9 mouse cellular contexts compared by ENCODE assay signal in the genomic region with DNA sequence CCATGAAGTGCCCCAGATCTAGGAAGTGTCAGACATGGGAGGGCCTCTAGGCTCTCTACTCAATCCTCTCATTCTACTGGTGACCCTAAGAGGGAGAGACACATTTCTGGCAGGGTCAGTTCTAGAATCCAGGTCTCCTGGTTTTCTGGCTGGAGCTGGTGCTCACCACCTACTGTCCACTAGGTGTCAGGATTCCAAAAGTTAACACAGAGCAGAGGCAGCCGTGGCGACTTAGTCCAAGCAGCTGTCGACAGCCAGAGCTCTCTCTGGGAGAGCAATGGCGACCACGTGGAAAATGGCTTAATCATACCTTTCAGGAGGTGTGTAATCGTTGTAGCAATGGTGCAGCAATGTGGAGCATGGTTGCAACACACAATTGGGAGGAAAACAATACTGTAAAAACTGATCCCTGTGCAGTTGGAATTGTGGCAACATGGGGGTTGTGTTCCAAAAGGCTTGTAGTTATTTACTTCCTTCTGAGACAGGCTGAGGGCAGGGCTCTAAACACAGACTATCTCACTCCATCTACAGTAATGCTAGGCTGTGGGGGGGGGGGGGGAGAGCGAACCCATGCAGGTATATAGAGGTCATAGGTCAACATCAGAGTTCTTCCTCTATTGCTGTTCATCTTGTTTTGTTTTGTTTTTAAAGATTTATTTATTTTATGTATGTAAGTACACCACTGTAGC. TPM values are rescaled to one million over a fixed set of nuclear protein-coding genes. Genes with fewer than 3 reads are reported as not detected.
DNase-seq lines count a peak whose midpoint lies in the region; ATAC-seq and TF ChIP-seq lines count a peak whose summit lies in the region.
"Had no signal": no experiment of that assay in that cellular context is flagged by ENCODE, and none has a peak within 500 bp of the region (broad histone marks: within the 10 kb centered on the region; RNA-seq: fewer than 3 reads in every experiment).

No protein-coding gene starts in this region.

- no peak overlapping the region for H3K4me3 ChIP-seq in CH12.LX (replicated peaks in 1 of 3; ENCODE audit: low read depth in 2 of 3, low read length in 2 of 3, poor library complexity in 1 of 3)
- H3K4me3 ChIP-seq in heart, embryonic 13.5 days = no peak overlapping the region
- no peak overlapping the region for H3K4me3 ChIP-seq in kidney, embryonic 16.5 days (ENCODE audit: low read length)
- H3K4me3 ChIP-seq in liver, adult 2 months (ENCODE audit: insufficient read depth, low read depth, low read length) = no peak overlapping the region
- no peak overlapping the region for H3K4me3 ChIP-seq in stomach, embryonic 14.5 days (ENCODE audit: low read depth, low read length)
- H3K4me3 ChIP-seq: erythroblast, embryonic 14.5 days had no signal

- ATAC-seq in erythroid progenitor cell, adult 5-6 weeks (replicated peaks; ENCODE audit: low FRiP score, poor library complexity, severe bottlenecking) = peak; percentile 64; the same call in 1 of the 2 replicates
- ATAC-seq in heart, embryonic 13.5 days (ENCODE audit: extremely low read depth, insufficient number of reproducible peaks, low FRiP score, low TSS enrichment) = no peak
- peak; percentile 66 for ATAC-seq in kidney, embryonic 16.5 days (ENCODE audit: low FRiP score, low TSS enrichment)
- peak; percentile 80 for ATAC-seq in monocyte, adult 5-6 weeks (replicated peaks; ENCODE audit: insufficient number of reproducible peaks, low FRiP score, low TSS enrichment, poor library complexity, severe bottlenecking)
- ATAC-seq in stomach, embryonic 14.5 days (ENCODE audit: insufficient number of reproducible peaks, insufficient read depth, low FRiP score, low read depth) = peak; percentile 75; the same call in 1 of the 2 replicates

- no peak overlapping the region for H3K9ac ChIP-seq in CH12.LX (ENCODE audit: insufficient read depth, low read depth)
- H3K9ac ChIP-seq in heart, embryonic 13.5 days = no peak overlapping the region
- no peak overlapping the region for H3K9ac ChIP-seq in kidney, embryonic 16.5 days (replicated peaks; ENCODE audit: low read length)
- H3K9ac ChIP-seq in liver, adult 2 months (ENCODE audit: low read depth, low read length) = no peak overlapping the region
- no peak overlapping the region for H3K9ac ChIP-seq in stomach, embryonic 14.5 days (replicated peaks; ENCODE audit: low read depth, low read length)

- peaks cover 2% of the 10 kb centered on the region for H3K9me3 ChIP-seq in CH12.LX (replicated peaks; ENCODE audit: low read length)
- no peaks in the 10 kb centered on the region for H3K9me3 ChIP-seq in heart, embryonic 13.5 days
- H3K9me3 ChIP-seq in kidney, embryonic 16.5 days (ENCODE audit: low read length) = no peaks in the 10 kb centered on the region
- H3K9me3 ChIP-seq in stomach, embryonic 14.5 days (ENCODE audit: control insufficient read depth, low read depth, low read length) = no peaks in the 10 kb centered on the region

- dilution Hi-C loops in CH12.LX (cut with MboI; ENCODE audit: extremely low pct_ligation_motif_present, extremely low pct_unique_long_range_greater_than_20kb, low sequenced_read_pairs) = no loop called here

- DNase-seq in CH12.LX (ENCODE audit: extremely low read depth) = peak; percentile 79
- DNase-seq in brain, embryonic 14.5 days (ENCODE audit: low read depth) = peak; percentile 83
- DNase-seq in liver, adult 2 months (ENCODE audit: extremely low read depth, low read depth, low spot score) = peak; percentile 54

- H3K4me1 ChIP-seq in CH12.LX (ENCODE audit: control insufficient read depth in 1 of 2, insufficient read depth in 2 of 2) = peaks cover 0 to 8% of the 10 kb centered on the region in 2 experiments; a peak in 2 of 4 replicates
- no peaks in the 10 kb centered on the region for H3K4me1 ChIP-seq in heart, embryonic 13.5 days
- H3K4me1 ChIP-seq in kidney, embryonic 16.5 days (ENCODE audit: insufficient read depth, low read length) = peaks cover 28% of the 10 kb centered on the region
- H3K4me1 ChIP-seq in liver, adult 2 months (ENCODE audit: control insufficient read depth, insufficient read depth, low read length) = 0 out of 2 replicates have a peak, but pooled peaks cover 2% of the 10 kb centered on the region
- H3K4me1 ChIP-seq in stomach, embryonic 14.5 days (ENCODE audit: control insufficient read depth, insufficient read depth, low read length) = no peaks in the 10 kb centered on the region

- TF ChIP-seq EP300 in CH12.LX (IDR thresholded peaks at IDR 0.05; ENCODE audit: low read length) = no peak

- TF ChIP-seq POLR2A in CH12.LX (IDR thresholded peaks at IDR 0.05; ENCODE audit: low read depth, low read length) = no peak
- TF ChIP-seq POLR2A in brain, embryonic 14.5 days (IDR thresholded peaks at IDR 0.05; ENCODE audit: borderline replicate concordance, extremely low read depth, insufficient read depth, insufficient read length, poor library complexity, severe bottlenecking) = no peak
- no peak for TF ChIP-seq POLR2A in liver, adult 2 months (IDR thresholded peaks at IDR 0.05; ENCODE audit: extremely low read depth, insufficient read depth, low read length)

- in situ Hi-C loops in CH12.LX (cut with MboI; ENCODE audit: low pct_ligation_motif_present, low pct_unique_long_range_greater_than_20kb, low sequenced_read_pairs) = loop anchor here (5.0 kb wide), 2 partner anchors 80 to 220 kb away; no protein-coding TSS in a partner anchor

- H3K36me3 ChIP-seq in CH12.LX (replicated peaks in 1 of 2; ENCODE audit: control insufficient read depth in 1 of 2, insufficient read depth in 1 of 2, low read length in 1 of 2) = no peaks in the 10 kb centered on the region
- H3K36me3 ChIP-seq in heart, embryonic 13.5 days = no peaks in the 10 kb centered on the region
- no peaks in the 10 kb centered on the region for H3K36me3 ChIP-seq in kidney, embryonic 16.5 days (ENCODE audit: insufficient read depth, low read length)
- H3K36me3 ChIP-seq in liver, adult 2 months (ENCODE audit: control insufficient read depth, insufficient read depth, low read length) = no peaks in the 10 kb centered on the region
- no peaks in the 10 kb centered on the region for H3K36me3 ChIP-seq in stomach, embryonic 14.5 days (ENCODE audit: control insufficient read depth, insufficient read depth, low read length)

- H3K4me2 ChIP-seq in CH12.LX (ENCODE audit: insufficient read depth, low read depth, poor library complexity, severe bottlenecking) = peak overlapping the region; percentile 4; the same call in 1 of the 2 replicates
- peak overlapping the region; percentile 8; the same call in 1 of the 2 replicates for H3K4me2 ChIP-seq in heart, embryonic 13.5 days
- H3K4me2 ChIP-seq in kidney, embryonic 16.5 days (replicated peaks; ENCODE audit: low read depth, low read length) = peak overlapping the region; percentile 32
- H3K4me2 ChIP-seq in stomach, embryonic 14.5 days (replicated peaks; ENCODE audit: low read depth, low read length) = no peak overlapping the region

- TF ChIP-seq RAD21 in CH12.LX (IDR thresholded peaks at IDR 0.05; ENCODE audit: low read depth, low read length) = peak; percentile 72

- TF ChIP-seq CTCF in CH12.LX (conservative IDR thresholded peaks at IDR 0.05 in 1 of 2, IDR thresholded peaks at IDR 0.05 in 1 of 2; ENCODE audit: low read depth in 2 of 2, low read length in 2 of 2) = peak; percentile 82 to 92
- peak; percentile 82 for TF ChIP-seq CTCF in brain, embryonic 14.5 days (IDR thresholded peaks at IDR 0.05; ENCODE audit: borderline replicate concordance, extremely low read depth, insufficient read depth, insufficient read length)
- TF ChIP-seq CTCF in liver, adult 2 months (IDR thresholded peaks at IDR 0.05; ENCODE audit: low read depth, low read length) = peak; percentile 82

- WGBS in heart, embryonic 13.5 days = 11% methylated on average over 7 of the region's 7 CpGs
- WGBS in kidney, embryonic 16.5 days = 11% methylated on average over 7 of the region's 7 CpGs
- 11% methylated on average over 7 of the region's 7 CpGs for WGBS in liver, adult 2 months
- 5% methylated on average over 7 of the region's 7 CpGs for WGBS in stomach, embryonic 14.5 days

- no peaks in the 10 kb centered on the region for H3K79me2 ChIP-seq in CH12.LX (replicated peaks; ENCODE audit: control insufficient read depth, extremely low read depth, insufficient read depth, poor library complexity, severe bottlenecking)
- H3K79me2 ChIP-seq in liver, adult 2 months (ENCODE audit: control insufficient read depth, insufficient read depth, low read length) = no peaks in the 10 kb centered on the region

- peaks cover 20% of the 10 kb centered on the region for H3K27me3 ChIP-seq in CH12.LX (replicated peaks)
- H3K27me3 ChIP-seq in heart, embryonic 13.5 days (replicated peaks) = peaks cover 8% of the 10 kb centered on the region; the same call in 1 of the 2 replicates
- H3K27me3 ChIP-seq in kidney, embryonic 16.5 days (ENCODE audit: insufficient read depth, low read length) = no peaks in the 10 kb centered on the region
- no peaks in the 10 kb centered on the region for H3K27me3 ChIP-seq in liver, adult 2 months (ENCODE audit: control insufficient read depth, insufficient read depth, low read length)
- H3K27me3 ChIP-seq in stomach, embryonic 14.5 days (ENCODE audit: control insufficient read depth, insufficient read depth, low read length) = no peaks in the 10 kb centered on the region

- no peak overlapping the region for H3K27ac ChIP-seq in CH12.LX (ENCODE audit: insufficient read depth, low read depth)
- no peak overlapping the region for H3K27ac ChIP-seq in heart, embryonic 13.5 days (replicated peaks)
- H3K27ac ChIP-seq in kidney, embryonic 16.5 days (ENCODE audit: low read length) = no peak overlapping the region
- H3K27ac ChIP-seq in liver, adult 2 months (replicated peaks; ENCODE audit: insufficient read depth, low read depth, low read length) = no peak overlapping the region
- no peak overlapping the region for H3K27ac ChIP-seq in stomach, embryonic 14.5 days (ENCODE audit: low read length)

RNA-seq across cellular contexts. Expression of a gene that starts 19.5 kb away (rescaled TPM):
- total RNA-seq in CH12.LX (2012; rRNA removed) (0.08 TPM in 1 of 2 replicates, not detected in the other), CH12.LX (2014; rRNA removed) (not detected in 2 replicates)
- polyA plus RNA-seq in CH12.LX (2012; ENCODE audit: insufficient read length, low read depth) = not detected in 2 replicates
- polyA plus RNA-seq in brain, embryonic 14.5 days (2012; rRNA removed) = 2.7 and 4.1 TPM in 2 replicates
- not detected in 2 replicates for total RNA-seq in erythroid progenitor cell, adult 5-6 weeks (2015; ENCODE audit: low replicate concordance)
- not detected in 2 replicates for total RNA-seq in erythroid progenitor cell, adult 5-6 weeks (2017; ENCODE audit: low replicate concordance)
- polyA plus RNA-seq in heart, embryonic 13.5 days (2015; fragmentation: Nextera tagmentation; extraction: Ambion mirVana) = 0.47 and 0.55 TPM in 2 replicates
- polyA plus RNA-seq in kidney, embryonic 16.5 days (2015; fragmentation: Nextera tagmentation; extraction: Ambion mirVana) = 6.1 and 6.5 TPM in 2 replicates
- not detected in 2 replicates for total RNA-seq in liver, adult 2 months (2014; rRNA removed)
- polyA plus RNA-seq in liver, adult 2 months (2012; rRNA removed) = not detected in 2 replicates
- not detected in 3 replicates for total RNA-seq in monocyte, adult 5-6 weeks (2017)
- polyA plus RNA-seq in stomach, embryonic 14.5 days (2014; fragmentation: Nextera tagmentation; extraction: Ambion mirVana) = 0.18 and 1.2 TPM in 2 replicates
- polyA plus RNA-seq: erythroblast, embryonic 14.5 days had no signal

RNA-seq across cellular contexts. Expression of a gene that starts 28.4 kb away (rescaled TPM):
- total RNA-seq in CH12.LX (2012; rRNA removed) (not detected in 2 replicates), CH12.LX (2014; rRNA removed) (not detected in 2 replicates)
- 0.13 TPM in 1 of 2 replicates, not detected in the other for polyA plus RNA-seq in CH12.LX (2012; ENCODE audit: insufficient read length, low read depth)
- polyA plus RNA-seq in brain, embryonic 14.5 days (2012; rRNA removed) = not detected in 2 replicates
- not detected in 2 replicates for total RNA-seq in erythroid progenitor cell, adult 5-6 weeks (2015; ENCODE audit: low replicate concordance)
- total RNA-seq in erythroid progenitor cell, adult 5-6 weeks (2017; ENCODE audit: low replicate concordance) = not detected in 2 replicates
- polyA plus RNA-seq in heart, embryonic 13.5 days (2015; fragmentation: Nextera tagmentation; extraction: Ambion mirVana) = not detected in 2 replicates
- not detected in 2 replicates for polyA plus RNA-seq in kidney, embryonic 16.5 days (2015; fragmentation: Nextera tagmentation; extraction: Ambion mirVana)
- total RNA-seq in liver, adult 2 months (2014; rRNA removed) = not detected in 2 replicates
- polyA plus RNA-seq in liver, adult 2 months (2012; rRNA removed) = not detected in 2 replicates
- 0.29 to 0.57 TPM in 2 of 3 replicates, not detected in the other for total RNA-seq in monocyte, adult 5-6 weeks (2017)
- not detected in 2 replicates for polyA plus RNA-seq in stomach, embryonic 14.5 days (2014; fragmentation: Nextera tagmentation; extraction: Ambion mirVana)
- polyA plus RNA-seq: erythroblast, embryonic 14.5 days had no signal

RNA-seq across cellular contexts. Expression of a gene that starts 41.3 kb away (rescaled TPM):
- total RNA-seq in CH12.LX (2012; rRNA removed) (2.5 and 3.0 TPM in 2 replicates), CH12.LX (2014; rRNA removed) (2.8 and 4.1 TPM in 2 replicates)
- polyA plus RNA-seq in CH12.LX (2012; ENCODE audit: insufficient read length, low read depth) = 9.6 TPM in 2 replicates
- polyA plus RNA-seq in brain, embryonic 14.5 days (2012; rRNA removed) = 0.62 and 1.4 TPM in 2 replicates
- 13.0 and 74.6 TPM in 2 replicates for total RNA-seq in erythroid progenitor cell, adult 5-6 weeks (2015; ENCODE audit: low replicate concordance)
- total RNA-seq in erythroid progenitor cell, adult 5-6 weeks (2017; ENCODE audit: low replicate concordance) = 18.9 and 26.5 TPM in 2 replicates
- 5.7 and 6.8 TPM in 2 replicates for polyA plus RNA-seq in heart, embryonic 13.5 days (2015; fragmentation: Nextera tagmentation; extraction: Ambion mirVana)
- polyA plus RNA-seq in kidney, embryonic 16.5 days (2015; fragmentation: Nextera tagmentation; extraction: Ambion mirVana) = 4.9 and 5.1 TPM in 2 replicates
- 5.2 and 7.4 TPM in 2 replicates for total RNA-seq in liver, adult 2 months (2014; rRNA removed)
- polyA plus RNA-seq in liver, adult 2 months (2012; rRNA removed) = 15.5 and 17.6 TPM in 2 replicates
- 21.7 to 46.0 TPM (median 28.6 TPM) in 3 replicates for total RNA-seq in monocyte, adult 5-6 weeks (2017)
- polyA plus RNA-seq in stomach, embryonic 14.5 days (2014; fragmentation: Nextera tagmentation; extraction: Ambion mirVana) = 3.7 and 4.4 TPM in 2 replicates
- polyA plus RNA-seq: erythroblast, embryonic 14.5 days had no signal
